Mouse (Mus musculus) ES-Bruce4 (cell line): ENCODE results near the gene Pbp2. TPM values are rescaled to one million over a fixed set of nuclear protein-coding genes. Genes with fewer than 3 reads are reported as not detected.

Experiments used
- H3K27ac ChIP-seq: 2 replicates; pipeline ENCODE4 v1.5.1; 2012; ENCODE audit warnings: low read length, inconsistent platforms; ENCODE audit not compliant: insufficient read depth
- H3K27me3 ChIP-seq: 2 replicates; pipeline ENCODE4 v1.6.1; 2012; ENCODE audit warnings: mild to moderate bottlenecking, low read length, inconsistent platforms; ENCODE audit not compliant: control insufficient read depth, poor library complexity, insufficient read depth, severe bottlenecking
- H3K36me3 ChIP-seq: 2 replicates; pipeline ENCODE4 v1.6.1; 2012; ENCODE audit warnings: inconsistent platforms, mild to moderate bottlenecking, low read length, moderate library complexity; ENCODE audit not compliant: control insufficient read depth, poor library complexity, insufficient read depth, severe bottlenecking
- H3K4me1 ChIP-seq: one replicate; pipeline ENCODE4 v1.8.1; 2011; ENCODE audit warnings: low read length; ENCODE audit not compliant: control insufficient read depth, insufficient read depth
- H3K4me3 ChIP-seq: 2 replicates; pipeline ENCODE4 v1.5.1; 2011; ENCODE audit warnings: low read depth, mild to moderate bottlenecking, low read length
- H3K9ac ChIP-seq: 2 replicates; pipeline ENCODE4 v1.6.1; 2012; ENCODE audit warnings: low read depth, mild to moderate bottlenecking, inconsistent platforms; ENCODE audit not compliant: poor library complexity, severe bottlenecking
- H3K9me3 ChIP-seq: replicated peaks from 2 replicates; pipeline ENCODE4 v1.6.1; 2012; ENCODE audit warnings: mild to moderate bottlenecking, low read length, inconsistent platforms; ENCODE audit not compliant: control insufficient read depth, poor library complexity, insufficient read depth, severe bottlenecking
- CTCF ChIP-seq: IDR thresholded peaks from one replicate; pipeline ENCODE4 v1.8.1; 2011; ENCODE audit warnings: low read depth, low read length
- EP300 ChIP-seq: IDR thresholded peaks from 2 replicates; pipeline ENCODE4 v1.6.1; 2011; ENCODE audit warnings: low read depth, low read length; ENCODE audit not compliant: insufficient read depth
- POLR2A ChIP-seq: IDR thresholded peaks from one replicate; pipeline ENCODE4 v1.8.1; 2011; ENCODE audit warnings: low read length; ENCODE audit not compliant: insufficient read depth
- polyA plus RNA-seq: library from polyadenylated mRNA; stranded (reverse); fragments of >200 nt; gene quantifications from 2 replicates; pipeline ENCODE4 v1.2.4, GENCODE M21; 2011; ENCODE audit warnings: low read depth; ENCODE audit not compliant: missing spikeins, insufficient read depth, insufficient read length

The Pbp2 gene
- polyA plus RNA-seq, 1 experiment, result 0.48 TPM

DNA sequence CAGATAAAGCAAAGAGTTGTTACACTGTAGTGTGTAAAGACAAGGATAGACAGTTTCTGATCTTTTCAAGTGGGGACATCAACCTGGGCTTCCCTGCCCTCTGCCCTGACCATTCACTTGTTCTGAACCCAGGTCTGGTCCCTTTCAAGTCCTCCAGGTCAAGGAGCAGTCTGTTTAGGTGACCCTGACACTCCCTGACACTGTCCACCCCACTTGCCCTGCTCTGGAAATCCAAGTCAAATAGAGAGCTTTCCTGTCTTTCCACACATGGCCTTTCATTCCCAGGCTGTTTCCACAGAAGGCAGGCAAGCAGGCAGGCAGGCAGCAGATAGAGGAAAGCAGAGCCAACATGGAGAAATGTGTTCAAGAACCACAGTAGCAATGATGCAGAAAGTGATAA, 41.8 kb downstream of the Pbp2 start:
- Histone ChIP-seq H3K4me3 (no peak overlapping the region), H3K9me3 (peaks cover 5% of the 10 kb centered on the region; the same call in 1 of the 2 replicates), H3K27me3 (no peaks in the 10 kb centered on the region), H3K27ac (no peak overlapping the region), H3K36me3 (no peaks in the 10 kb centered on the region), H3K9ac (no peak overlapping the region), H3K4me1 (no peaks in the 10 kb centered on the region)
- TF ChIP-seq EP300 (no peak), CTCF (no peak), POLR2A (no peak)

DNA sequence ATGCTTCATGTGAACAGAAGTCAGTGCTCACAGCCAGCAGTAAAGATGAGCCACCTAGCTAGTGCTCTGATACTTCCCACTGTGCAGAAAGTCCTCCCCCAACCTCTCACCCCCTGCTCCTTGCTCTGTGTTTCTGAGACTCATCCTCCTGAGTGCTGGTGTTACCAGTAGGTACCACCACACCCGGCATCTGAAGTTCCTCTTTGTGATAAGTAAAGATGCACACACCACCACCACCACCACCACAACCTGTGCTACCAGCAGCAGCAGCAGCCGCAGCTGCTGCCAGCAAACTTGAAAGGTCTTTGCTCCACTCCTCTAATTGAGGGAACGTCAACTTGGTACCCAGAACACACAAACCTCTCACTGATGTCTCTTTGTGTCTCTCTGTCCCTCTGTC, 43.0 kb downstream of the Pbp2 start:
- Histone ChIP-seq H3K9me3 (peaks cover 5% of the 10 kb centered on the region; the same call in 1 of the 2 replicates), H3K36me3 (no peaks in the 10 kb centered on the region), H3K27me3 (no peaks in the 10 kb centered on the region), H3K4me3 (no peak overlapping the region), H3K4me1 (no peaks in the 10 kb centered on the region), H3K9ac (no peak overlapping the region), H3K27ac (no peak overlapping the region)
- TF ChIP-seq POLR2A (no peak), CTCF (no peak), EP300 (no peak)

DNA sequence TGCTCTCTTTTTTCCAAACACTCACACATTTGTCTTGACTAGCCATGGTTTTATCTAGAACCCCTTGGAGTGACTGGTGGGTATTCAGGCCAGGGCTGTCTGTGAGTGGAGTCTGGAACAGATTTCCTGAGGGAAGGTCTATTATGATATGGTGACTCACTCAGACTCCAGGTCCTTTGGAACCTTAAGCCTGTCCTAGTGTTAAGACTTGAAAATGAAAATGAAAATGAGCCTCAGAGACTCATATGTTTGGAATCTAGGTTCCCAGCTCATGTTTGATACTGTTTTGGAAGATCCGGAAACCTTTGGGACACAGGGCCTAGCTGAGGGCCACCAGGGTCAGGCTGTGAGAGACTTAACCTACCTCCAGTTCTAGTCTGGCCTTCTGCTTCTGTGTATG, 44.1 kb downstream of the Pbp2 start:
- no peak overlapping the region for H3K27ac ChIP-seq

DNA sequence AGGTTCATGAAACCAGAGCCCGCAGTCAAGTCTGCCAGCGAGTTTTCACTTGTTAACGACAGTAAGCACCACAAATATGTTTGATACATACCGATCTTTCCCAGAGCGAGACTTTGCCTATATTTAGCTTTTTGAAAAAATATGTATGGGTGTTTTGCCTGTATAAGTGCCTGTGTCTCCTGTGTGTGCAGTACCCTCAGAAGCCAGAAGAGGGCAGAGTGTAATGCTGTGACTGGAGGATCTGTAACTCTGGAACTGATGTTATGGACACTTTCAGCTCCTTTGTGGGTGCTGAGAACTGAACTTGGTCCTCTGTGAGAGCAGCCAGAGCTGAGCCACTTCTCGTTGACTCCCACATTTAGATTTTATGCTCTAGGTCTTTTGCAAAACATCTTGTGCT, 46.1 kb downstream of the Pbp2 start:
- H3K4me3 ChIP-seq, result no peak overlapping the region
- TF ChIP-seq CTCF, result no peak
- TF ChIP-seq EP300, result no peak
- TF ChIP-seq POLR2A, result no peak
- no peaks in the 10 kb centered on the region; the same call in 1 of the 2 replicates for H3K27me3 ChIP-seq
- no peaks in the 10 kb centered on the region for H3K4me1 ChIP-seq
- no peak overlapping the region for H3K9ac ChIP-seq
- no peak overlapping the region for H3K27ac ChIP-seq
- H3K9me3 ChIP-seq, result peaks cover 5% of the 10 kb centered on the region; the same call in 1 of the 2 replicates
- no peaks in the 10 kb centered on the region for H3K36me3 ChIP-seq

More for the DNA sequence above, 44.1 kb downstream of the Pbp2 start:
- Histone ChIP-seq H3K9ac (no peak overlapping the region), H3K4me3 (no peak overlapping the region), H3K9me3 (peaks cover 5% of the 10 kb centered on the region; the same call in 1 of the 2 replicates), H3K4me1 (no peaks in the 10 kb centered on the region), H3K36me3 (no peaks in the 10 kb centered on the region), H3K27me3 (no peaks in the 10 kb centered on the region)
- no peak for TF ChIP-seq CTCF

DNA sequence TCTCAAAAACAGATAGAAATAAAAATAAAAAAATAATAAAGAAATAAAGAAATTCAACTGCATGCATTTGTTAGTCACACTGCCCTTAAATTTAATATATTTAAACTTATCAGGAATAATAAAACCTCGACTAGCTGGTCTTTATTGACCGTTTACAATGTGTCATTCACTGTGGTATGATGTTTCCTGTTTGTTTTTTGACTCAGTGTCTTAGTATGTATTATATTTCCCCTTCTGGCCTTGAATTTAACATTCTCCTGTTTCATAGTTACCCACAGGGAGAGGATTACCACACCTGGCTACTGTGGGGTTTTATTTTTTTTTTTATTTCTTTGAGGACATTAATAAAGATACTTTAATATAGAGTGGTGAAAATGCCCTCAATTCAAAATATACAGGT, 47.6 kb downstream of the Pbp2 start:
- Histone ChIP-seq H3K4me1 (no peaks in the 10 kb centered on the region), H3K4me3 (no peak overlapping the region), H3K27ac (no peak overlapping the region), H3K9me3 (peaks cover 5% of the 10 kb centered on the region; the same call in 1 of the 2 replicates), H3K9ac (no peak overlapping the region), H3K27me3 (no peaks in the 10 kb centered on the region; the same call in 1 of the 2 replicates), H3K36me3 (no peaks in the 10 kb centered on the region)
- TF ChIP-seq CTCF (no peak), EP300 (no peak), POLR2A (no peak)

DNA sequence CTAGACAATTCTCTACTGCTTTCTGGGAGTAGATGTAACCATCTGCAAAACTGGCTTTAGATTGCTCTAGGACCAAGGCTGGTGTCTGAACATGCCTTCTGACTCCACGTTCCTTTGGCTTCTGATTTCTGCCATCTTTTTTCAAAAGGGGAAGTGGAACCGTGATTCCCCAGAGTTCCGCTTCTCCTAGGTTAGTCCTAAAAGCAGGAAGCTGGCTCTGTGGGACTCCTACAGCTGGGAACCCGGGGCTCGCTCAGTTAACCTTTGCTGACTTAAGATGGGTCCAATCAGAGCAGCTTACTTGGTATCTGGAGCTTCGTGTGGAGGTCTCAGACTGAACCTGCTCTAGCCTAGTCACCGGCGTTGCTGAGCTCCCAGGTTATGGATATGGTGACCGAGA, 49.1 kb downstream of the Pbp2 start:
- Histone ChIP-seq H3K27me3 (no peaks in the 10 kb centered on the region; the same call in 1 of the 2 replicates), H3K4me3 (no peak overlapping the region), H3K4me1 (no peaks in the 10 kb centered on the region), H3K9me3 (peaks cover 7% of the 10 kb centered on the region), H3K36me3 (no peaks in the 10 kb centered on the region), H3K27ac (no peak overlapping the region), H3K9ac (no peak overlapping the region)
- TF ChIP-seq EP300 (no peak), POLR2A (no peak)
